Mouse (Mus musculus): Measurements from ENCODE around the gene Gimap5. TPM values are rescaled to one million over a fixed set of nuclear protein-coding genes. Genes with fewer than 3 reads are reported as not detected.
A peak's percentile ranks its signal among the peaks of the same experiment; 100 is the strongest.

Gene Gimap5
- polyA plus RNA-seq, 1 experiment: not detected

- Histone ChIP-seq H3K4me1 (ENCODE audit: control insufficient read depth, insufficient read depth, low read length) (peaks cover 11% of the 10 kb centered on the region), H3K27ac (ENCODE audit: insufficient read depth, low read depth, low read length) (no peak overlapping the region), H3K4me3 (ENCODE audit: insufficient read depth, low read depth, low read length) (no peak overlapping the region)
- 82% methylated on average over 5 of the region's 5 CpGs for WGBS
- TF ChIP-seq POLR2A (IDR thresholded peaks at IDR 0.05; ENCODE audit: insufficient read depth, low read depth, low read length) (no peak), CTCF (IDR thresholded peaks at IDR 0.05; ENCODE audit: insufficient read depth, low read depth, low read length) (no peak)
Observed at GRCm38 (mm10) chr6:48737688-48738087, 8.3 kb upstream of the Gimap5 start.

- Histone ChIP-seq H3K4me1 (ENCODE audit: control insufficient read depth, insufficient read depth, low read length) (peaks cover 15% of the 10 kb centered on the region), H3K27ac (ENCODE audit: insufficient read depth, low read depth, low read length) (peak within 1 kb of the TSS; percentile 48; the same call in 1 of the 2 replicates), H3K4me3 (ENCODE audit: insufficient read depth, low read depth, low read length) (peak within 1 kb of the TSS; percentile 30)
- TF ChIP-seq CTCF (IDR thresholded peaks at IDR 0.05; ENCODE audit: insufficient read depth, low read depth, low read length): no peak
- TF ChIP-seq POLR2A (IDR thresholded peaks at IDR 0.05; ENCODE audit: insufficient read depth, low read depth, low read length): no peak
- 82% methylated on average over 15 of the region's 15 CpGs for WGBS
Observed at GRCm38 (mm10) chr6:48738961-48739779, 6.8 kb upstream of the Gimap5 start, which contains the start of gene Gimap1. Gimap1 (plus strand) TSS chr6:48739054.

GRCm38 (mm10) chr6:48739780-48740055 lies 6.3 kb upstream of the Gimap5 start:
- Histone ChIP-seq H3K4me3 (ENCODE audit: insufficient read depth, low read depth, low read length) (no peak overlapping the region), H3K4me1 (ENCODE audit: control insufficient read depth, insufficient read depth, low read length) (peaks cover 15% of the 10 kb centered on the region), H3K27ac (ENCODE audit: insufficient read depth, low read depth, low read length) (0 out of 2 replicates have a peak overlapping the region, but pooled peaks have one; percentile 48)
- 87% methylated on average over 3 of the region's 3 CpGs for WGBS
- TF ChIP-seq POLR2A (IDR thresholded peaks at IDR 0.05; ENCODE audit: insufficient read depth, low read depth, low read length) (no peak), CTCF (IDR thresholded peaks at IDR 0.05; ENCODE audit: insufficient read depth, low read depth, low read length) (no peak)

- Histone ChIP-seq H3K27ac (ENCODE audit: insufficient read depth, low read depth, low read length) (no peak overlapping the region), H3K4me3 (ENCODE audit: insufficient read depth, low read depth, low read length) (no peak overlapping the region), H3K4me1 (ENCODE audit: control insufficient read depth, insufficient read depth, low read length) (peaks cover 17% of the 10 kb centered on the region)
- TF ChIP-seq CTCF (IDR thresholded peaks at IDR 0.05; ENCODE audit: insufficient read depth, low read depth, low read length) (no peak), POLR2A (IDR thresholded peaks at IDR 0.05; ENCODE audit: insufficient read depth, low read depth, low read length) (no peak)
- 82% methylated on average over 3 of the region's 3 CpGs for WGBS
Observed at GRCm38 (mm10) chr6:48740501-48741169, 5.4 kb upstream of the Gimap5 start.

- Histone ChIP-seq H3K27ac (ENCODE audit: insufficient read depth, low read depth, low read length) (no peak overlapping the region), H3K4me1 (ENCODE audit: control insufficient read depth, insufficient read depth, low read length) (peaks cover 24% of the 10 kb centered on the region), H3K4me3 (ENCODE audit: insufficient read depth, low read depth, low read length) (no peak overlapping the region)
- TF ChIP-seq POLR2A (IDR thresholded peaks at IDR 0.05; ENCODE audit: insufficient read depth, low read depth, low read length) (no peak), CTCF (IDR thresholded peaks at IDR 0.05; ENCODE audit: insufficient read depth, low read depth, low read length) (no peak)
- WGBS: 35% methylated on average over 3 of the region's 3 CpGs
Observed at GRCm38 (mm10) chr6:48741273-48741672, 4.7 kb upstream of the Gimap5 start.

GRCm38 (mm10) chr6:48741711-48742206 lies 4.2 kb upstream of the Gimap5 start:
- TF ChIP-seq POLR2A (IDR thresholded peaks at IDR 0.05; ENCODE audit: insufficient read depth, low read depth, low read length): no peak
- no peak for TF ChIP-seq CTCF (IDR thresholded peaks at IDR 0.05; ENCODE audit: insufficient read depth, low read depth, low read length)
- Histone ChIP-seq H3K27ac (ENCODE audit: insufficient read depth, low read depth, low read length) (no peak overlapping the region), H3K4me3 (ENCODE audit: insufficient read depth, low read depth, low read length) (no peak overlapping the region), H3K4me1 (ENCODE audit: control insufficient read depth, insufficient read depth, low read length) (peaks cover 25% of the 10 kb centered on the region)
- WGBS: 38% methylated on average over 9 of the region's 9 CpGs

- TF ChIP-seq POLR2A (IDR thresholded peaks at IDR 0.05; ENCODE audit: insufficient read depth, low read depth, low read length): 0 out of 2 replicates have a peak, but pooled peaks have one; percentile 15
- no peak for TF ChIP-seq CTCF (IDR thresholded peaks at IDR 0.05; ENCODE audit: insufficient read depth, low read depth, low read length)
- peak overlapping the region; percentile 47 for H3K4me3 ChIP-seq (ENCODE audit: insufficient read depth, low read depth, low read length)
- 7% methylated on average over 52 of the region's 52 CpGs for WGBS
- H3K27ac ChIP-seq (ENCODE audit: insufficient read depth, low read depth, low read length): no peak overlapping the region
- peaks cover 25% of the 10 kb centered on the region for H3K4me1 ChIP-seq (ENCODE audit: control insufficient read depth, insufficient read depth, low read length)
Observed at GRCm38 (mm10) chr6:48742422-48743351, 3.3 kb upstream of the Gimap5 start.

- Histone ChIP-seq H3K4me3 (ENCODE audit: insufficient read depth, low read depth, low read length) (no peak overlapping the region), H3K27ac (ENCODE audit: insufficient read depth, low read depth, low read length) (0 out of 2 replicates have a peak overlapping the region, but pooled peaks have one; percentile 12), H3K4me1 (ENCODE audit: control insufficient read depth, insufficient read depth, low read length) (peaks cover 25% of the 10 kb centered on the region)
- WGBS: 69% methylated on average over 2 of the region's 2 CpGs
- no peak for TF ChIP-seq POLR2A (IDR thresholded peaks at IDR 0.05; ENCODE audit: insufficient read depth, low read depth, low read length)
- no peak for TF ChIP-seq CTCF (IDR thresholded peaks at IDR 0.05; ENCODE audit: insufficient read depth, low read depth, low read length)
Observed at GRCm38 (mm10) chr6:48745490-48745889, 507 bp upstream of the Gimap5 start.

All from olfactory bulb, adult 2 months (tissue).